Mouse (Mus musculus) left cerebral cortex, adult 11 months (tissue): Measurements from ENCODE around the gene Rps6kc1.
"Not testable (repeated sequence)": the region's sequence is repeated elsewhere in the genome, so short reads cannot be mapped to it uniquely, and the experiment has no call there.

Experiments used
- DNase-seq: peaks from one replicate; pipeline ENCODE4 v3.0.0; 2022; ENCODE audit warnings: low spot score

The Rps6kc1 gene

DNA sequence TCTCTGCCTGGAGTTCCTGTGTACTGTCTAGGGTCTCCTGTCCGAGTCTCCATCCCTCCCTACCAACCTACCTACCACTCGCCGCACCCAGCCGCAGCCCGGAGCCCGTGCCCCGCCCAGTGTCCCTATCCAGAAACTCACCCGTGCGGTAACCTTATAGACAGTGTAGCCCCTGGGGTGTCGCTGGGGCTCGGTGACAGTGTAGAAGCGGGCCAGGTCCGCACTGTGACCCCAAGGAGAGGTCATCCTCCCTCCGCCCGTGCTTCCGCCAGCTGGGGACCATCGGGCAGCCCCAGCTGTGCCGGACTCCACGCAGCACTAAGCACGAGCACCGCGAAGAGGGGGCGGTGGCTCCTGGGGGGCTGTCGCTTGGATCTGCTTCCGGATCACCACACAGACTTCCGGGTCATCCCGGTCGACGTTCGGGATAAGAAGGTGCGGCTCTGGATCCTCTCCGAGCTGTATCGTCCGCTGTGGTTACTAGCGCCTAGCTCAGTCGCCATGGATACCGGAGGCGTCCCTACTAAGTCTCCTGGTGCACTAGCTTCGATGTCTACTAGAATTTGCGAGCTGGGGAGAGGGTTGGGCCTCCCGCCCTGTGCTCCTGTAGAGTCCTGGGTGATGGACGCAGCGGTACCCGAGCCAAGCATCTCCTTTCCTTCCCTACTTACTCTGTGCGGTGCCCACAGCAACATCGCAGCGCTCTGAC, at the start of gene Rps6kc1:
TSS of gene Rps6kc1 (minus strand) at position 356 of the 709 bp plus-strand sequence.
- peak; percentile 68 for DNase-seq

- no peak for DNase-seq
Observed at GRCm38 (mm10) chr1:190958821-190959220, 47.3 kb upstream of the Rps6kc1 start.

- DNase-seq: no peak
Observed at GRCm38 (mm10) chr1:190953009-190953408, 41.4 kb upstream of the Rps6kc1 start.

GRCm38 (mm10) chr1:190951014-190951413, 39.4 kb upstream of the Rps6kc1 start:
- no peak for DNase-seq

DNA sequence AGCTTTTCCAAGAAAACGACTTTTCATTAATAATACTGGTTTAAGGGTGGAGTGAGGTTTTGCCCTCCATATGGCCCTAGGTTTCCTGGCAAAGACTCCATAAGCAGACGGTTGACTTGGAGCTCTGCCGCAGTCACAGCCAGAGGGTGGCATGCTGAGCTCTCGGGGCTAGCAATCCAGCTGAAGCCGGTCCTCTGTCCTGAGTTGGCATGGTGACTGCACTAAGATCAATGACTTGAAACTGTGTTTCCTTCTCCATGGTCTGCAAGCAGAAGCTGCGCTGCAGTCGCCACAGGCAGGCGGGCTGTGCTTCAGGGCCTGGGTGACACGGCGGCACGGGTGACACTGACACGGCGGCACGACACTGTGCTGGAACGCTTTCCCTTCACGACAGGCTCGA, 37.3 kb upstream of the Rps6kc1 start:
- DNase-seq: no peak

DNA sequence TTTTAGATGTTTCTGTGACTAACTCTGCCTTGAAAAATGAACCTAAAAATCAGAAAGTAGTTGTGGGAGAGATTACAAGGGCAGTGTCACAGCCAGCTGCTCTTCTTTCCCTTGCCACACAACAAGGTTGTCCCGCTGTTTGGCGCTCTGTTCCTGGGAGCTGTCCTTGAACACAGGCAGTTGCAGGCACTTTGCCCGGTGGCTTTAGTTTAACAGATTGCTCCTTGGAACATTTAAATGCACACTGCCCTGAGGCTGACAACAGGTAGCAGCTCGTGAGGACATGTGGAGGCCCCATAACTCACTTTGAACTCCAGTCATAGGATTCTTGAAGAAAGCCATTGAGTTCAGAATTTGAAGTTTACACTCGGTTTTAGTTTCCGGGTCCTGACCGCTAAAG, 36.9 kb upstream of the Rps6kc1 start:
- DNase-seq: no peak

GRCm38 (mm10) chr1:190947986-190948385, 36.4 kb upstream of the Rps6kc1 start:
- no peak for DNase-seq

GRCm38 (mm10) chr1:190944109-190944760, 32.7 kb upstream of the Rps6kc1 start:
- peak; percentile 66 for DNase-seq

DNA sequence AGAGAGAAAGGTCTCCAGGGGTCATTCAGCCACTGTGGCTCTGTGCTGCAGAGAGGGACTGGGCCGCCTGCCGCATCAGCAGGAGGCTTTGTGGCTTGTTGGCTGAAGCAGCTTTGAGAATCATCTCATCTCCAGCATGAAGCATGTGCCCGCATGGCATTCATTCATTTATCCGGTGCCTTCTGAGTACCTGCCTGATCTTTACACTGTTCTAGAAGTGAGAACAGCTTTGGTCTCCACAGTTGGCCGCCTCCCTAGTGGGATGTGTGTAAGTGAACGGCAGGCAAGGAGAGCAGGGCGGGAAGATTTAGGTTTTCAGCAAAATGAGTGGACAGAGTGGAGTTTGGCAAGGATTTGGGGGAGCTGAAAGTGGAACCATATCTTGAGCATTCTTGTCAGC, 28.2 kb upstream of the Rps6kc1 start:
- no peak for DNase-seq

DNA sequence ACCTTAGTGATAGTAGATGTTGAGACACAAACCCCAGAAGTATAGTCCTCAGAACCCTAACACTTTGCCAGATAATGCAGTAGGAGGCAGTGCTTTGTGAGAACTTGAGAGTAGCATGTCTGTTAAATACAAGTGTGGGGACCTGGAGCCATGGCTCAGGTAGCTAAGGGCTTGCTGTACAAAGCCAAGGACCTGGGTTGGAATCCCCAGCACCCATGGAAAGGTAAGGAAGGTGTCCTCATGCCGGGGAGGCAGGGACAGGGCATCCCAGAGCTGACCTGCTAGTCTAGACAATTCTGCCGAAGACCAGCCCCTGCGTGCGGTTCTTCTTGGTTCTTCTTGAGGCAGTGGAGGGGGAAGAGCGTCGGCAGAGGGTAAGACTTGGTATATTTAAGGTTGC, 18.6 kb upstream of the Rps6kc1 start:
- DNase-seq: no peak

GRCm38 (mm10) chr1:190929010-190929695, 17.6 kb upstream of the Rps6kc1 start:
- no peak for DNase-seq

DNA sequence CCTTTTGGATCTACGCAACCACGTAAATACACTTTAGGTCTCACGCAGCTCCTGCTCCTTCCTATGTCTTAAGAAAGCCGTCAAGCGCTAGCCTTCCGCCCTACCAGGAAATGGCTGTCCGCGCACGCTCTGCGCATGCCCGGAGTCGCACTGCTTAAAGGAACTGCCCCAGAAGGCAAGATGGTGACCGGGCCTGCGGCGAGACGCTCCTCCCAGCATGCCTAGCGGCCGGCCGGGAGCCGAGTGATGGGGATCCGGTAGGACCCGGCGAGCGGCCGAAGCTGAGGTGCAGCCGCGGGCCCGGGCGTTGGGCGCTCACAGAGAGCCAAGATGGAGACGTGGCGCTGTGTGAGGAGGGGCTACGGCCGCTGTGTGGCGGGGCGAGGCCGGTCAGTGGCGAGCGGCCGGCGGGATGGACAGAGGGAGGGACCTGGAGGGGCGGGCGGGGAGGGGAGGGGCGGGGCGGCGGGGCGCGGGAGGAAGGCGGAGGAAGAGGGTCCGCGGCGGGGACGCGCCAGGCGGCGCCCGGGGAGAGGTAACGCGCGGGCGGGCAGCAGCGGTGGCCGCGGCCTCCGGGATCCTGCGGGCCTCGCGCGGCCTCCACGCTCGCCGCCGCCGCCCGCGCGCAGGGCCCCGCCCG, 16.9 kb upstream of the Rps6kc1 start:
- DNase-seq: peak; percentile 96

DNA sequence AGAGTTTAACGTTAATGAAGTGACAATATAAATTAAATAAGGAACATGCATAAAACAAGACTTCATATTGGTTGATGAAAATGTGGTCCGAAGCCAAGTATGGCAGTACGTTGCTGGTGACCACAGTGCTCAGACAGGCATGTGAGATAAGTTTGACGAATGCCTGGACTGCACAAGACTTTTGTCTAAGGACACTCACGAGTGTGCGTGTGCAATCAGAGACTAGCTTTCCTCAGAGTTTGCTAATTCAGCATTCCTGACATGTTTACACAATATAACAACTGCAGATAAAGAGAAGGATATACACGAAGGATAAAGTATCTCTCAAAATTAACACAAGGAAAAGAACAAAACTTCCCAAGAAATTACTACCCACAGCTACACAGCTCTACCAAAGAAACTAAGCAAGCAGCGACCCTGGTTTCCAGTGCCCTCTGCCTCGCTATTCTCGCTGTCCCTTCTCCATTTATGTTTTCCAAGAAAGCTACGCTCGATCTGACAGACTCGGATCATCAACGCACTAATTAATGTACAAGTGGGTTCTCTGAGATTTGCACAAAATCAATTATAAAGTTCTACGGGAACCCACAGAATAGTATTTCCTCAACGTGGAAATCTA, 16.3 kb upstream of the Rps6kc1 start:
- DNase-seq: no peak

- no peak for DNase-seq
Observed at GRCm38 (mm10) chr1:190927311-190927710, 15.7 kb upstream of the Rps6kc1 start.

- not testable (repeated sequence) for DNase-seq
Observed at GRCm38 (mm10) chr1:190924812-190925211, 13.2 kb upstream of the Rps6kc1 start, which contains the start of gene Angel2. Angel2 (plus strand) TSS chr1:190925112.

DNA sequence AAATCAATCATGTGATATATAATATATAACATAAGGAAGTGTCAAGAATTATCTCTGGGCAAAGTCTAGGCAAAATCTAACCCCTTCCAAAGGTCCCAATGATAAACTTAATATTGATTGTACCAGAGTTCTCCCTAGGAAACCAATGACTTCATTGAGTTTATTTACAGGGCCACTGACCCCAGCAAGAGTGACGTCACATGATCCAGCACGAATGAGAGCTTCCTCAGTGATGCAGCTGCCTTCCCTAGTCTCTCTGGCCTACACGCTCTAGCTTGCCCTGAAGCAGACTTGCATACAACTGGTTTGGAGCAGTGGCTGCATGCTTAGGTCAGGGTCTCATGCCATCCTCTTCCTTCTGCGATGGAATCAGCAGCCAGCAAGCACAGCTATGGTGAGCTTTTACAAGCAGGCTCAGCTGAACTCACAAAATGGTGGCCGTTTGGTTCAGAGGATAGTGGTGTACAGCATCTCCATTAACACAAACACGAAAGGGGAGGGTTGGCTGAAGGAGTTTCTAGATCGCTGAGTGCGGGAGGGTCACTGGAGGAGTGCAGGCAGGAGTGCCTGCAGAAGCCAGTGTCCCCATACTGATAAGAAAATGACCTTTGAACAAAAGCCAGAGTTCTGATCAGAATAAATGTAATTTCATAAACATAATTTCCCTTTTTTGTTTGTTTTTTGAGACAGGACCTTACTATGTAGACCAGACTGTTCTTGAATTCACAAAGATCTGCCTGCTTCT, 8.3 kb upstream of the Rps6kc1 start:
- no peak for DNase-seq

DNA sequence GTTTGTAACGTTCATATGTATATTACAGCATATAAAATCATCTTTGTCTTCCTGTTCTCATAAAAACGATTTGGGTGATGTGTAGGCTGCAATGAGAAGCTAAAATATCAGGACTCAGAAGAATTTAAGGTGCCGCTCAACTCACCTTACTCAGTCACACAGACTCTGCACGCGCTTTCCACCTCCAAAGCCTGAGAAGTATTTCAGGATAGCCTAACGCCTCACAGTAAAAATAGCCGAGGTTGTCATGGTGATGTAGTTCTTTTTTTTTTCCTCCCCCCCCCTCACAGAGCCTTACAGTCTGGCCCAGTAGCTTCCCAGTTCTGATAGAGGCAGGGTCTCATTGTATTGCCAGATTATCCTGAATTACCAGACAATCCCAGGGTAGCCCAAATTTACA, 7.4 kb upstream of the Rps6kc1 start:
- DNase-seq: peak; percentile 42

GRCm38 (mm10) chr1:190912623-190913022, 1.1 kb upstream of the Rps6kc1 start:
- no peak for DNase-seq

GRCm38 (mm10) chr1:190910836-190911235, 734 bp downstream of the Rps6kc1 start:
- no peak for DNase-seq

GRCm38 (mm10) chr1:190904714-190905113, 6.9 kb downstream of the Rps6kc1 start:
- no peak for DNase-seq

DNA sequence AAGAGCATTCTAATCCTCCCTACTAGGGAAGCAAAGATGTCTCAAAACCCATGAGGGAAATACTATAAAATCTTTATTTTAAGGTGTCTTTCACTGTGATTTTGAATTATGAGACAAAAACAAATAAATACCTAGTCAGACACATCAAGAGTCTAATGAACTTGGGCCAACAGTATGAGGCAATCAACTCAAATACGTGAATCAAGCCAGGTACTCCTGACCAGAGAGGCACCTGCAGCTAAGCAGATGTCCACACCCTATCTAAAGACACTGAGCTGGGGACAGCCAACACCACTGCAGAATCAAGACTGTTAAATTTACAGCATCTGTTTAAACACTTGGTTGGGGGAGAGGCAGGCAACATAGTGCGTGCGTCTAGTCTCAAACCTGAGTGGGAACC, 7.4 kb downstream of the Rps6kc1 start:
- no peak for DNase-seq
